Mouse (Mus musculus) ES-E14 (cell line): ENCODE measurements around the gene Idnk. TPM values are rescaled to one million over a fixed set of nuclear protein-coding genes. Genes with fewer than 3 reads are reported as not detected.
A peak's percentile ranks its signal among the peaks of the same experiment; 100 is the strongest.

ENCODE experiments used
- DNase-seq: peaks from one replicate; pipeline ENCODE4 v3.0.0-alpha.2; 2013; ENCODE audit warnings: low read depth, low spot score
- H3K27ac ChIP-seq: 2 replicates; pipeline ENCODE4 v1.5.1; 2012; ENCODE audit warnings: low read depth, mild to moderate bottlenecking, low read length, moderate library complexity, mixed read lengths; ENCODE audit not compliant: poor library complexity, insufficient read depth, severe bottlenecking
- H3K36me3 ChIP-seq: 2 replicates; pipeline ENCODE4 v1.6.1; 2012; ENCODE audit warnings: mild to moderate bottlenecking, low read length, moderate library complexity, mixed read lengths; ENCODE audit not compliant: control insufficient read depth, poor library complexity, insufficient read depth, severe bottlenecking
- H3K4me1 ChIP-seq, 2 experiments: fragments of 150-350 bp in 1 of 2; sonication (generic) in 1 of 2; 2 replicates each; pipeline ENCODE4 v1.6.1; 2012; ENCODE audit warnings: low read length in 2 of 2, mild to moderate bottlenecking in 1 of 2, mixed read lengths in 1 of 2; ENCODE audit not compliant: control insufficient read depth in 2 of 2, insufficient read depth in 2 of 2, poor library complexity in 1 of 2
- H3K4me3 ChIP-seq, 2 experiments: fragments of 150-350 bp in 1 of 2; sonication (generic) in 1 of 2; 2 replicates each; pipeline ENCODE4 v1.5.1; 2012; ENCODE audit warnings: low read length in 2 of 2, low read depth in 1 of 2, mild to moderate bottlenecking in 1 of 2, mixed read lengths in 1 of 2; ENCODE audit not compliant: insufficient read depth in 1 of 2, poor library complexity in 1 of 2, severe bottlenecking in 1 of 2
- H3K9ac ChIP-seq: 2 replicates; pipeline ENCODE4 v1.6.1; 2012; ENCODE audit warnings: low read depth, mild to moderate bottlenecking, low read length, mixed read lengths; ENCODE audit not compliant: poor library complexity, insufficient read depth, severe bottlenecking
- H3K9me3 ChIP-seq: fragments of 150-350 bp; sonication (generic); 2 replicates; pipeline ENCODE4 v1.6.1; 2012; ENCODE audit warnings: low read depth, mild to moderate bottlenecking, low read length; ENCODE audit not compliant: control insufficient read depth, insufficient read depth
- CHD2 ChIP-seq: IDR thresholded peaks from 2 replicates; pipeline ENCODE4 v1.6.1; 2014; ENCODE audit warnings: mild to moderate bottlenecking, low read depth, low read length, inconsistent platforms
- HCFC1 ChIP-seq: IDR thresholded peaks from 2 replicates; pipeline ENCODE4 v1.6.1; 2012; ENCODE audit warnings: low read length, inconsistent platforms, borderline replicate concordance; ENCODE audit not compliant: insufficient read depth
- MAFK ChIP-seq: IDR thresholded peaks from 2 replicates; pipeline ENCODE4 v1.6.1; 2014; ENCODE audit warnings: mild to moderate bottlenecking, low read depth, low read length, inconsistent platforms; ENCODE audit not compliant: insufficient read depth
- ZC3H11A ChIP-seq: IDR thresholded peaks from 2 replicates; pipeline ENCODE4 v1.6.1; 2012; ENCODE audit warnings: low read depth, mild to moderate bottlenecking, inconsistent platforms, low read length, borderline replicate concordance
- ZNF384 ChIP-seq: IDR thresholded peaks from 2 replicates; pipeline ENCODE4 v1.6.1; 2012; ENCODE audit warnings: low read depth, low read length, inconsistent platforms
- in situ Hi-C, 2 experiments: fragments of 600-800 bp; cut with MboI; formaldehyde crosslinking; loops; one replicate each; pipeline ENCODE4 v1.15.1; 2025; ENCODE audit warnings: low sequenced_read_pairs in 2 of 2, inconsistent platforms in 1 of 2; ENCODE audit not compliant: unreplicated experiment in 2 of 2
- total RNA-seq: library from RNA; depleted of rRNA; stranded (reverse); fragments of 300-350 nt; gene quantifications from 2 replicates; pipeline ENCODE4 v1.2.3, GENCODE M21; 2012

Gene Idnk
- total RNA-seq, 1 experiment, result 9.6 TPM

GRCm38 (mm10) chr13:58186281-58186680, 28.8 kb downstream of the Idnk start:
- TF ChIP-seq CHD2 (no peak), HCFC1 (no peak), MAFK (no peak), ZNF384 (no peak), ZC3H11A (no peak)
- H3K36me3 ChIP-seq, result peaks cover 22% of the 10 kb centered on the region

GRCm38 (mm10) chr13:58187751-58188150, 30.3 kb downstream of the Idnk start:
- DNase-seq, result no peak
- Histone ChIP-seq H3K9me3 (no peaks in the 10 kb centered on the region), H3K27ac (no peak overlapping the region), H3K9ac (no peak overlapping the region), H3K36me3 (peaks cover 20% of the 10 kb centered on the region), H3K4me3 (no peak overlapping the region), H3K4me1 (no peaks in the 10 kb centered on the region)
- TF ChIP-seq HCFC1, result no peak
- TF ChIP-seq CHD2, result no peak
- TF ChIP-seq ZC3H11A, result no peak
- TF ChIP-seq MAFK, result no peak
- no peak for TF ChIP-seq ZNF384
- in situ Hi-C loops, result no loop called here

More at GRCm38 (mm10) chr13:58186281-58186680, 28.8 kb downstream of the Idnk start:
- in situ Hi-C loops, result no loop called here
- Histone ChIP-seq H3K9me3 (no peaks in the 10 kb centered on the region), H3K27ac (no peak overlapping the region), H3K9ac (no peak overlapping the region), H3K4me1 (no peaks in the 10 kb centered on the region), H3K4me3 (no peak overlapping the region)
- no peak for DNase-seq

- peaks cover 16% of the 10 kb centered on the region for H3K36me3 ChIP-seq
Observed at GRCm38 (mm10) chr13:58188412-58188811, 31.0 kb downstream of the Idnk start.

GRCm38 (mm10) chr13:58189473-58189872, 32.0 kb downstream of the Idnk start:
- Histone ChIP-seq H3K9me3 (no peaks in the 10 kb centered on the region), H3K36me3 (peaks cover 14% of the 10 kb centered on the region), H3K27ac (no peak overlapping the region), H3K4me3 (no peak overlapping the region), H3K9ac (no peak overlapping the region), H3K4me1 (no peaks in the 10 kb centered on the region)
- TF ChIP-seq ZNF384, result no peak
- no peak for TF ChIP-seq MAFK
- TF ChIP-seq HCFC1, result no peak
- TF ChIP-seq CHD2, result no peak
- TF ChIP-seq ZC3H11A, result no peak
- no peak for DNase-seq
- in situ Hi-C loops, result no loop called here

More at GRCm38 (mm10) chr13:58188412-58188811, 31.0 kb downstream of the Idnk start:
- Histone ChIP-seq H3K9me3 (no peaks in the 10 kb centered on the region), H3K9ac (no peak overlapping the region), H3K4me3 (no peak overlapping the region), H3K4me1 (no peaks in the 10 kb centered on the region), H3K27ac (no peak overlapping the region)
- in situ Hi-C loops, result no loop called here
- DNase-seq, result peak; percentile 82
- no peak for TF ChIP-seq ZC3H11A
- TF ChIP-seq MAFK, result no peak
- no peak for TF ChIP-seq CHD2
- no peak for TF ChIP-seq ZNF384
- no peak for TF ChIP-seq HCFC1

GRCm38 (mm10) chr13:58191516-58191915, 34.1 kb downstream of the Idnk start:
- Histone ChIP-seq H3K9ac (no peak overlapping the region), H3K36me3 (peaks cover 18% of the 10 kb centered on the region), H3K4me3 (no peak overlapping the region), H3K4me1 (peaks cover 0 to 4% of the 10 kb centered on the region in 2 experiments; a peak in 1 of 4 replicates), H3K27ac (no peak overlapping the region), H3K9me3 (no peaks in the 10 kb centered on the region)
- no peak for TF ChIP-seq ZNF384
- TF ChIP-seq MAFK, result no peak
- TF ChIP-seq HCFC1, result no peak
- TF ChIP-seq CHD2, result no peak
- no peak for TF ChIP-seq ZC3H11A
- DNase-seq, result no peak
- in situ Hi-C loops, result no loop called here
